Mouse (Mus musculus) layer of hippocampus, adult 18-20 months (tissue): ENCODE data around the gene Cdh5. TPM values are rescaled to one million over a fixed set of nuclear protein-coding genes. Genes with fewer than 3 reads are reported as not detected.
A peak's percentile ranks its signal among the peaks of the same experiment; 100 is the strongest.
"Not testable (repeated sequence)": the region's sequence is repeated elsewhere in the genome, so short reads cannot be mapped to it uniquely, and the experiment has no call there.

Experiments
- DNase-seq, 2 experiments: peaks; one replicate each; pipeline ENCODE4 v3.0.0; 2022; ENCODE audit warnings: low spot score in 2 of 2
- total RNA-seq, 2 experiments: library from RNA; stranded (reverse); gene quantifications; 2 replicates each; pipeline ENCODE4 v1.2.3; 2021

Gene Cdh5
- total RNA-seq, 2 experiments from 2014 or later = 7.7 to 7.9 TPM

- DNase-seq = peak in 1 of 2 experiments; percentile 58
Observed at GRCm38 (mm10) chr8:104090993-104091900, 10.2 kb upstream of the Cdh5 start.

GRCm38 (mm10) chr8:104093336-104093735 is 8.1 kb upstream of the Cdh5 start:
- DNase-seq = no peak

GRCm38 (mm10) chr8:104095595-104095994 is 5.8 kb upstream of the Cdh5 start:
- DNase-seq = no peak

- DNase-seq = no peak
Observed at GRCm38 (mm10) chr8:104096644-104097043, 4.8 kb upstream of the Cdh5 start.

GRCm38 (mm10) chr8:104098671-104099346 is 2.6 kb upstream of the Cdh5 start:
- DNase-seq = peak in 1 of 2 experiments; percentile 65

- no peak for DNase-seq
Observed at GRCm38 (mm10) chr8:104099347-104100099, 1.9 kb upstream of the Cdh5 start.

- not testable (repeated sequence) for DNase-seq
Observed at GRCm38 (mm10) chr8:104100724-104101123, 701 bp upstream of the Cdh5 start.

- no peak for DNase-seq
Observed at GRCm38 (mm10) chr8:104103462-104103861, 2.0 kb downstream of the Cdh5 start.

- DNase-seq = no peak
Observed at GRCm38 (mm10) chr8:104105768-104106167, 4.3 kb downstream of the Cdh5 start.

GRCm38 (mm10) chr8:104106276-104106946 is 5.0 kb downstream of the Cdh5 start:
- DNase-seq = peak in 1 of 2 experiments; percentile 36

GRCm38 (mm10) chr8:104107111-104107510 is 5.7 kb downstream of the Cdh5 start:
- no peak for DNase-seq

- DNase-seq = no peak
Observed at GRCm38 (mm10) chr8:104108048-104108447, 6.6 kb downstream of the Cdh5 start.

- no peak for DNase-seq
Observed at GRCm38 (mm10) chr8:104110498-104111134, 9.2 kb downstream of the Cdh5 start.

GRCm38 (mm10) chr8:104121640-104122416 is 20.4 kb downstream of the Cdh5 start:
- DNase-seq = no peak

- no peak for DNase-seq
Observed at GRCm38 (mm10) chr8:104123080-104123657, 21.7 kb downstream of the Cdh5 start.

- DNase-seq = no peak
Observed at GRCm38 (mm10) chr8:104124534-104124933, 23.1 kb downstream of the Cdh5 start.

- peak; percentile 40 to 83 for DNase-seq
Observed at GRCm38 (mm10) chr8:104127160-104127883, 25.9 kb downstream of the Cdh5 start.

- no peak for DNase-seq
Observed at GRCm38 (mm10) chr8:104130916-104131315, 29.5 kb downstream of the Cdh5 start.
